Mouse (Mus musculus) embryo, embryonic 9.5 days (tissue): ENCODE results near the gene Vopp1.

ENCODE experiments used
- DNase-seq: peaks from one replicate; pipeline ENCODE4 v3.0.0-alpha.2; 2017; ENCODE audit errors: extremely low spot score

The Vopp1 gene

DNA sequence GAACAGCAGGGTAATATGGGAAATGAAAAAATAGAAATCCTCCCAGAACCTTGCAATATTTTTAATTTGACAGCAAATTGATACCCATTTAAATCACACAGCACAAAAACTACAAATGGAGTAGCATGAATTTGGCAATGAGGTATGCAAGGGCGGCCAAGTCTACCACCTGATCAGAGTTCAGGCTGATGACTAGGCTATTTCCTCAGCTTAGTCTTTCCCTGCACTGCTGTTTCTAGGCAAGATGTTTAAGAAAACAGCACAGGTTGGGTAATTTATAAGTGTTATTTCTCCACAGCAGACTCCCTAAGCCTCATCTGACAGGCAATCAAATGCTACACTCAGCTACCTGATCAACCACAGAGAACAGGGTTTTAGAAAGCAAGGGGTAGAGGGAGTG, 40.7 kb downstream of the Vopp1 start:
- DNase-seq, result no peak

DNA sequence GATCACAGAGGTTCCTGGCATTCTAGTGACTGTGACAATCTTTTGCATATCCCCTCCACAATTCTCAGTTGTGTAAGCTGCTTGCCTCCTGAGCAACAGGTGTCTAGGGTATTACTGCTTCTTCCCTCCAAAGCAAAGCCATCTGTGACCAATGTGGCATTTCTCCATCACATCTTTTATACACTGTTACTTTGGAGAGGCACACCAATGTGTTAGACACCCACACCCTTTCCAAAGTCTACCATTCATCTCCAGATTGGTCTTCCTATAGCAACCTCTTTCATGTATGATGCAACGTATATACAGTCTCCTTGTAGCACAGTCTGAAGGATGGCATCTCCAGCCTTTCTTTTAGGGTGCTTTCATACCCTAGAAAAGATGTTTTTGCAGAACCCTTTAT, 42.3 kb downstream of the Vopp1 start:
- DNase-seq, result no peak

DNA sequence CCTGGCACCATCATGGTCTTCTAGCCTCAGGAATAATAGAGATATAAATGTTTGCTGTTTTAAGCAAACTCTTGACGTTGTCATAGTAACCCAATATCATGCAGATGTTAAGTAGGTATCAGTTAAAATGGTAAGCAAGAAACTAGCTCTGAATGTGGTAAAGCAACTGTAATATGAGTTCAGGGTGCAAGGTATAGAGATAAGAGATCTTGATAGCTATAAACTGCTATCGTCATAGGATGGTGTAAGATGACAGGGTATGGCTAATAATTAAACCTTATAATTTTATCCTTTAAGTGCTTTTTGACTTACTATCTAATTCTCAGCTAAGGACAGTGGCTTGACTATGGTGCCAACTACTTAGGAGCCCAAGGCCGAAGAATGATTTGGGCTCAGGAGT, 44.6 kb downstream of the Vopp1 start:
- no peak for DNase-seq

DNA sequence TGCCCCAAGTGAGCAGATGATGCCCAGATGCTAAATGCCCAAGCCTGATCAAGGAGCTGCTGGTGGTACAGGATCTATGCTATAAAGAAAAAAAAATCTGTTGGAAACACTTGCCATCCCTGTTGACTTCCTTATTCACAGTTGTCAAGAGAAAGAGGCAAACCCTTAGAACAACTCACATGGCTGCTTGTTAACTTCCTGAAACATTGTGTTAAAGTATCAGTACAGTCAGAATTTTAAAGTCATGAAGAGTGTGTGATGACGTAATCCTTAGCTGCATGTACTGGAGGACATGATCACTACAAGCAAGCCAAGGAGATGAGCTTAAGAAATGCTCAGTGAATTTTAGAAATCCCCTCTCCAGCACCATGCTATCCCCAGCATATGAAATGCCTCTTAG, 51.2 kb downstream of the Vopp1 start:
- DNase-seq, result no peak

DNA sequence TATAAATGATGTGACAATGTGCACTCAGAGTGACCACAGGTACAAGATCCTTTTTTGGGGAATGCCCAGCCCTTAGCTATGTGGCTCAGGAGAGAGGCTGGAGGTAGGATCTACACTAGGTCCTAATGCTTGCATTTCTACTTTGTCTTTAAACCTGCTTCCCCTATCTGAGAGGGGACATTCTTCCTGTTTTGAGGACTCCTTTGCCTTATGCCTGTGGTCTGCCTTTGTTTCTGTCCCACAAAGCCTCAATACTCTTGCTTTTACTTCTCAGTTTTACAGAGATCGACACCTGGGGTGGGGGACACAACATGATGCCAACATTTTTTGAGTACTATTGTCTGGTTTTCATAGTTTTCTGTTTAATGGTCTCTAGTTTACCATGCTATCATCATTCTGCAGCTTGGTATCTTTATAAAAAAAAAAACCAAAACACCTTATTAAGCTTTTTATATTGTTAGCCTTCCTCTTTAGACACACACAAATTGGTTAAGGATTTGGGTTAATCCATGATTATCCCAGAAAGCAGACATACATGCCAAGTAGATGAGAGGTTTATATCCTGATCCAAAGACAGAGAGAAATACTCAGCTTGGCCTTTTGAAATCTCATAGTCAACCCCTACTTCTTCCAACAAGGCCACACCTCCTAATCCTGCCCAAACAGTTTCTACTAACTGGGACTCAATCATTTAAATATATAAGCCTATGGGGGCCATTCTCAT, 54.3 kb downstream of the Vopp1 start:
- no peak for DNase-seq

- no peak for DNase-seq
Measured at GRCm38 (mm10) chr6:57768948-57769525, 55.9 kb downstream of the Vopp1 start.

DNA sequence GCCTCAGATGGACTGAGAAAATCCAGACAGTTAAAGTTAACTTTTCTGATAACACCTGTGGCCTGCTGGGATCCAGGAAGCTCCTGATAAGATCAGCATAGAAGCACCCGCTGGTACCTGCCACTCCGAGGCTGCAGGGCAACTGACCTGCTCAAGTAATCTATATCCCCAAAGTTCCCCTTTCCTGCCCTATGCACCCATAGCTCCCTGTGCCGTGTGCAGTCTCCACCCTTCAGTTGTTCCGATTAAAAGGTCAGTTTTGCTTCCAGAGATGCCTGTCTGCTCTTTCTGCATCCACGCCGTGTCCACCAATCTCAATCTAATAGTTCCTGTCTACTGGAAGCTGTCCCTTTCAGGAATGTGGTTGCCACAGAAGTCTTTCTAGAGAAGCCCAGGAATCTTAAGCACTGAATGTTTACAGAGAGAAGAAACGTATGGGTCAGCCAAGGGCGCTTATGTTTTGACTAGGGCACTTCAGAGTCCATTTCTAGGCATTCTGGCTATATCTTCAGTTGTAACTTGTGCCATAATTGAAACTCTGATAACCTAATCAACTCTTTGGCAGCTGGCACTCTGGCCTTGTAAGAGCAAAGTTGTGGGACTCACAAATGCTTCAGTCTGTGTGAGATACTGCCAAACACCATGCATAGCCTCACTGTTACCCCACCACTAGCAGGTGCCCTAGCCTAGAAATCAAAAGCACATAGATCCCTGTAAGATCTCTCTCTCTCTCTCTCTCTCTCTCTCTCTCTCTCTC, 57.7 kb downstream of the Vopp1 start:
- DNase-seq, result no peak

DNA sequence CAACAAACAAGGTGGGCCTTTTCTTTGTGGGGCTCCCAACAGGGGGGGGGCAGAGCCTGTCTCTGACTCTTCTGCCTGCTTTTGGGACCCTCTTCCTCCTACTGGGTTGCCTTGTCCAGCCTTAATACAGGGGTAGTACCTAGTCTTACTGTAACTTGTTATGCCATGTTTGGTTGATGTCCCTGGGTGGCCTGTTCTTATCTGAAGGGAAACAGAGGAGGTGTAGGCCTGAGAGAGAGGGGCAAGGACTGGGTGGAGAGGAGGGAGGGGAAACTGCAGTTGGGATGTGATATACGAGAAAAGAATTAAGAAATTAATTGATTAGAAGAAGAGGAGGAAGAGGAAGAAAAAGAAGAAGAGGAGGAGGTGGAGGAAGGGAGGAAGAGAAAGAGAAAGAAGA, 58.7 kb downstream of the Vopp1 start:
- no peak for DNase-seq

DNA sequence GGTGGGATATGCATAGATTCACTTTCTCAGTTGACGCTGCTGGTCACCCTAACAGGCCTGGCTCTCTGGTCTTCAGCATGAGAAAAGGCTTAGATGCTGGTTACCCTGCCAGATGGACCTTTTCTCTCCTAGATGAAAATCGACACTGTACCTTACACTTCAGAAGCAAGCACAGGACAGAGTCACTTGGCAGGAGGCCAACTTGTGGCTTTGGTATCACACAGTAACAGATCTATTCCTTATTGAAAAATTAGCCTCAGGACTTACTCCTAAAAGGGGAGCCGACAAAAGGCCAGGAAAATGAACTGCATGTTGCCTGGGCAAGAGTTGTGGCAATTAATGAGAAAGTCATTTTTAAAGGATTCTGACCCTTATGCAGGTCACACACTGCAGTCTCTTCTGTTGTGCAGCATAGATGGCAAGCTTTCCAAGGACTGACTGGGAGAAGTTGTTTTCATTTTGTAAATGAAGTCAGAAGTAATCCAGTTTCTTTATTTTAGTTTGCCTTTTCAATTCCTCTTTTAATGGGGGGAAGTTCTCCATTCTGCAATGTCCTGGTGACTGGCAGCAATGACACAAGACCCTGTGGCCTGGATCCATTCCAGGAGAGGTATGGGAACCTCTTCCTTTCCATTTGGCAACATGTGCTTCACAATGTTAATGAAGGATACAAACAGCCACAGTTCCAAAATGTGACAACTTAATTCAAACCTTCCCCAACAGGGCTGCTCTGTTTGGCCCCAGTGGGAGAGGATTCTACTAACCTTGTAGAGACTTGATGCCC, 59.7 kb downstream of the Vopp1 start:
- DNase-seq, result no peak

- no peak for DNase-seq
Measured at GRCm38 (mm10) chr6:57763054-57763453, 61.9 kb downstream of the Vopp1 start.

GRCm38 (mm10) chr6:57753962-57754759, 70.8 kb downstream of the Vopp1 start:
- DNase-seq, result no peak

DNA sequence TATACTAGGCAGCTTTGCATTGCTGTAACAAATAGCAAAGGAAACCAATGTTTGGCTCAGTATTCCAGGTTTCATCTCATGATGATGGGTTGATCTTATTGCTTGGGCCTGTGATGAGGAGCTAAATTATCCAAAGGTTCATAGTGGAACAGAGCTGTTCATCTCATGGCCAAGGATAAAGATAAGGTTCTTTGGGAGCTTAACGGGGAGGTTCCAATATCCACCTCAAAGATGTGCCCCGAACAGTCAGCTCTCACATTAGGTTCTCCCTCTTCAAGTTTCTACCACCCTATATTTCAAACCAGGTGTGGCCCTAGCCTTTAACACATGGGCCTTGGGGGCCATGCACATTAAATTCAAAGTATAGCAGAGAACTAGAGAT, 79.2 kb downstream of the Vopp1 start:
- no peak for DNase-seq

GRCm38 (mm10) chr6:57744974-57745747, 79.8 kb downstream of the Vopp1 start:
- no peak for DNase-seq

DNA sequence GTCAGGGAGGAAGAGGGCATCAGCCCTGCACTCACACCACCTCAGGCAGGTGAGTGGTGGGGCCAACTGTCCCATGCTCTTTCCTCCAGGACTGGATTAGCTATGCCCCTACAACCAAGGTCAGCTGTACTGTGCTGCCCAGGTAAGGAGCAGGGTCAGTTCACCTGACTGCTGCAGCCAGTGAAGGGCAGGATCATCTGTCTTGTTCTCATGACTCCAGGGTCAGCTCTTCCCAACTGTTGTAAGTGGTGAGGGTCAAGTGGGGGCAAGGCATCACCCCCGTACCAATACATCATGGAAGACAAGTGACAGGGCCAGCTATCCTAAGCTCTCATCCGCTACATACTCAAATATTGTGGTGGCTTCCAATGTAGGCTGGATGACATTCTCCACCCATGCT, 80.8 kb downstream of the Vopp1 start:
- no peak for DNase-seq

DNA sequence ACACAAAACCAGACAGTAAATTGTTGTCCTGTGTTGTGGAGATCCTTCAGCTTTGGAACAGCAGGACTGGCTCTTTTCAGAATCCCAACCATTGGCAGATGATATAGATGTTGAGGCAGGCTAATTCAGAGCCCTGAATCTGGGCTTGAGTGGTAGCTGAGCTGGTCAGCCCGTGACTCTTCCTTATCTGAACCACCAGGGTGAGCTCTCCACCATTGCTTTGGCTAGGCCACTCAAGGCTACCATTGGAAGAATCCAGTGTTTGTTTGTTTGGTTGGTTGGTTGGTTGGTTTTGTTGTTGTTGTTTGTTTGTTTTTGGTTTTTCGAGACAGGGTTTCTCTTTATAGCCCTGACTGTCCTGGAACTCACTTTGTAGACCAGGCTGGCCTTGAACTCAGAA, 81.6 kb downstream of the Vopp1 start:
- DNase-seq, result no peak

DNA sequence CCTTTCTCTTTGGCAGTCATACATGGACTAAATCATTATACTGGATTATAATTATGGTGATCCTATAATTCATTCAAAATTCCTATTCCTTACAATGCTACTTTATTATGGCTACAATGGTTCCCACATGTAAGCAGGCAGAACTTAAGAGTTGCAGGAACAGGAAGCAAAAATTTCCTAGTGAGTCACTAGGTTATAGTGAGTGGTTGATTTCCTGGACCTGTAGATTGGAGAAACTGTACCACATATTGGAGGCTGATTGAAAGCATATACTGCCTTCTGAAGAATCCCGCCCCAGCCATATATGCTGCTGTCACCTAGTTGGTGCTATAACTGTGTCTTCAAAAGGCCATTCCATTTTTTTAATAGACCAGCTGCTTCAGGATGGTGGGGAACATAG, 82.2 kb downstream of the Vopp1 start:
- DNase-seq, result no peak

- DNase-seq, result no peak
Measured at GRCm38 (mm10) chr6:57721347-57721746, 103.6 kb downstream of the Vopp1 start.

DNA sequence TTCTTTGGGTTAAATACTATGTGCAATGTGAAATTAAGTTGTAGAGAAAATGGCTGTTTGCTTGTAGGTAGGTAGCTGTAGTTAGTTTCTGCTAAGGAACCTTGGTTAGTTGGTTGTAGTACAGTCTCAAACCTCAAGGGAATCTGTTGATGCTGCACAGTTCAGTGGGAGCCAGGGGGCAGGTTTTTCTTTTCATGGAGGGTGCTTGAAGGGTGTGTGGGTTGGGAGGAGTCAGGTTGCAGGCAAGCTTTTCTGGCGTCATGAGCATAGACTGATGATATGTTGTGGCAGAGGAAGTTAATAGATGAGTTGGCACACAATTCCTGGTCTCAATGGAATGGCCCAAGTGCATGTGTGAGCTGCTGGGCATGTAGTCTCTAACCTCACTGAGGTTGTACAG, 113.2 kb downstream of the Vopp1 start:
- no peak for DNase-seq

DNA sequence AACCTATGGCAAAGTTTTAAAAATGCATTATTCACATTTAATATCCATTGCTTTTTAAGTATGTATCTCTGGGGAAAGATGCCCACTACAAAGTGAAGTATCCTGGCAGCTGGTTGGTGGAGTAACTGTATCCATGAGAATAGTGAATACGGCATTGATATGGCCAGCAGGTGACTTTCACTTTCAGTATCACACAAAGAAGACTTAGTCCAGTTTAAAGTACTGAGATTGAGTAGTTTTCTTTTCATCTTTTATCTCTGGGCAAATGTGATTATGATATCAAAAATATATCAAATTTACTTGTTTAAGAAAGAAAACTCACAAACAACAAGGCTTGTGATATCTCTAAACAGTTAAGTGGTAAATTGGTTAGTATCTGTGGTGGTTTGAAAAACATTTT, 118.2 kb downstream of the Vopp1 start:
- no peak for DNase-seq

DNA sequence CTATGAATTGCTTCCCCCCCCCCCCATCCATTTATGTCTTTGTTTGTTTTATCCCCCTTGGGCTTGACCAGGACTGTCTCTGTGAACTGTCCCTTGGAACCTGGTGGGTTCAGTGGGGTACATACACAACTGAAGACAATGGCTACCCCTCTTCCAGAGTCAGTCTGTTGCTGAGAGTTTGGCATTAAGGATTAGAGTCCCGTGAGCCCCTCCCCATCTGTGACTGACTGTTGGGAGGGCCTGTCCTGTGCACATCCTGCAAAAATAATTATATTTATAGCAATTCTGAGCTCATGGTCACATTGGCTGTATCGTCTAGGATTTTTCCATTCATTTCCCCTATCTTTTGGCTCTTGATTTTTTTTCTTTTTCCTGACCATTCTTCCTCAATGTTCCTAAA, 121.3 kb downstream of the Vopp1 start:
- no peak for DNase-seq
